Mouse (Mus musculus) G1E-ER4 (cell line): Measurements from ENCODE around the gene Tmem245. TPM values are rescaled to one million over a fixed set of nuclear protein-coding genes. Genes with fewer than 3 reads are reported as not detected.

ENCODE experiments used
- GATA1 ChIP-seq: IDR thresholded peaks from one replicate; pipeline ENCODE4 v1.8.0; 2012; ENCODE audit warnings: low read length, inconsistent platforms
- polyA plus RNA-seq: library from polyadenylated mRNA; stranded (reverse); fragments of >175 nt; gene quantifications from 2 replicates; pipeline ENCODE4 v1.2.3, GENCODE M21; 2012

The Tmem245 gene
- polyA plus RNA-seq, 1 experiment = 0.75 TPM

DNA sequence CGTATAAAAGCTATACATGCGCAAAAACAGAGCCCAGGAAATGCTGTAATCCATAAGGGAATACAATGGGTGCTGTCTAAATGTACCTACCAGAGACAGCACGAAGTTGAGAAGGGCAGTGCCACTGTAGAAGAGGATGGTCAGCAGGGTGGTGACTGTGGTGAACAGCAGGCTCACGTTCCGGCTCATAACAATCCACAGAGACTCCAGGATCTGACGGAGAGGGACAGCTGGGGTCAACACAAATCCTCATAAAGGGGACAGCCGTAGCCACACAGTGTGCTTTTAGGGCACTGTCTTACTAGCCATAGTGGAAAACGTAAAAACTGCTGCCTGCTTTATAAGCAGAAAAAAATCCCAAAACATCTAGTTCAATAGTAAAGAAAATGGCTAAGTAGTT, 48.0 kb downstream of the Tmem245 start:
- no peak for TF ChIP-seq GATA1

GRCm38 (mm10) chr4:56897511-56897910, 49.7 kb downstream of the Tmem245 start:
- no peak for TF ChIP-seq GATA1

DNA sequence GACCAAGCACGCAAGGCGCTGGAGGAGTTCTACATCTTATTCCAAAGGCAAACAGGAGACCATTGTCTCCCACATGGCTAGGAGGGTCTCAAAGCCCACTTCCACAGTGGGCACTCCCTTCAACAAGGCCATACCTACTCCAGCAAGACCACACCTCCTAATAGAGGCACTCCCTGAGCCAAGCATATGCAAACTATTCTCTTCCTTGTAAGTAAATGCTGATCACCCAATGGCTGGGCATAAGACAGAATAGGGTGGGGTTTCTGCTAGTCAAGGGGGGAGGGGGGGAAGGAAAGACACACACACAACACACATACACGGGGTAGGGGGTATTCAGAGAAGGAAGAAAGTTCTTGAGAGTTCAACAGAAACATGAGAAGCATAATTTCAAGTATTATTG, 53.0 kb downstream of the Tmem245 start:
- TF ChIP-seq GATA1 = no peak

DNA sequence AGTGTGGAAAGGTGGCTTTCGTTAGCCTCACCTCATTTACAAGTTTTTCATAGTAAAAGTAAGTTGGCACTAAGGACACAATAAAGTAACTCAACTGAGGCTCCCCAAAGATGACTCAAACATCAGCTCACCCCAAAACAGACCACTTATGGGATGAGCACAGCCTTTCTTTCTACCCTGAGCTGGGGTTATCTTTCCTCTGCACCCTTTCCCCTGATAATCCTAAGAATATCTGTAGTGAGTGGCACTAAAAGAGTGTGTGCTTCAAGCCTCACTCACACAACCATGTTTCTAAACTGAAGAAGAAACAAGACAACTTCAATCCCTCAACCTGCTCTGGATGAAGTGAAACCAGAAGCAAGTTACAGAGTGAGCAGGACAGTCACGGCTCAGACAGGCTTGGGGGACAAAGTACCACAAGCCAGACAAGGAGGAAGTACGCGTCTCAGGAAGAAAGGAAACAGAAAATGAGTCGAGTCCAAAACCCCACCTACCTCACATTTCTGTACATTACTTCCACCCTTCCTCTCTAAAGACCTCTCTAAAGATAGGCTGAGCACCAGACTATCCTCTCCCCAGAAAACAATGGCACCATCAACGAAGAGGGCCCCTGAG, 54.6 kb downstream of the Tmem245 start:
- no peak for TF ChIP-seq GATA1

- no peak for TF ChIP-seq GATA1
These were observed 58.8 kb downstream of the Tmem245 start for GRCm38 (mm10) chr4:56888483-56888882.

- TF ChIP-seq GATA1 = no peak
These were observed 60.8 kb downstream of the Tmem245 start for GRCm38 (mm10) chr4:56886286-56886979.

DNA sequence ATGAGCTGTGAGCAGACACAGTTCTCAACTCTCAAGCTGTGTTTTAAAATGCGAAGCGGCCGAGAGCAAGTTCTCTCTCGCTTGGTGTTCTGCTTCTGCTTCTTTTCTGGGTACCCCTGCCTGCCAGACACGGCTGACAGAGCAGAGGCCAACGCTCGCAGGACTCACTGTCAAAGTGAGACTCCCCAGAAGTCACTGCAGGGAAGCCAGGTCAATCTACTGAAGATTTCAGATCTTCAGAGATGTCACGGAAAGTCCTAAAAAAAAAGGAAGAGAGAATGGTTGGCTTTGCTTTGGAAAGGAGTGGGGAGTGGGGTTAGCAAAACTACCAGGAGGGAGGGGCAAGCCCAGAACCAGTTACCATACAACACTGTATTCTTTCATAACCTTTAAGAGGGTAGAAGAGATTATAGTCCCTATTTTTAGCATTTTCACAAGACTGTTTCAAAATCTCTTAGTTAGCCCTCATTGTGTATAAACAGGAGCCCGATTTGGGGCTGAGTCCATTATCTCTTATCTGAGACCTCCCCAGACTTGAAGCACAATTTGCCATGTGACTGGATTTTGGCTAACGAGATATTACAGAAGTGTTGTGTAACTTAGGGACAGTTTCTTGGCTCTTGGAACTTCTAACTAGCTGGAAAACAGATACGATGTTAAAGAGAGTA, 67.1 kb downstream of the Tmem245 start:
- no peak for TF ChIP-seq GATA1

GRCm38 (mm10) chr4:56878971-56879370, 68.3 kb downstream of the Tmem245 start:
- no peak for TF ChIP-seq GATA1

- no peak for TF ChIP-seq GATA1
These were observed 79.5 kb downstream of the Tmem245 start for GRCm38 (mm10) chr4:56867761-56868160.

GRCm38 (mm10) chr4:56865971-56866370, 81.3 kb downstream of the Tmem245 start:
- TF ChIP-seq GATA1 = no peak

GRCm38 (mm10) chr4:56865003-56865511, 82.2 kb downstream of the Tmem245 start, which contains the start of gene Ctnnal1:
Gene Ctnnal1, minus strand, starts transcription at chr4:56865188.
- TF ChIP-seq GATA1 = no peak

DNA sequence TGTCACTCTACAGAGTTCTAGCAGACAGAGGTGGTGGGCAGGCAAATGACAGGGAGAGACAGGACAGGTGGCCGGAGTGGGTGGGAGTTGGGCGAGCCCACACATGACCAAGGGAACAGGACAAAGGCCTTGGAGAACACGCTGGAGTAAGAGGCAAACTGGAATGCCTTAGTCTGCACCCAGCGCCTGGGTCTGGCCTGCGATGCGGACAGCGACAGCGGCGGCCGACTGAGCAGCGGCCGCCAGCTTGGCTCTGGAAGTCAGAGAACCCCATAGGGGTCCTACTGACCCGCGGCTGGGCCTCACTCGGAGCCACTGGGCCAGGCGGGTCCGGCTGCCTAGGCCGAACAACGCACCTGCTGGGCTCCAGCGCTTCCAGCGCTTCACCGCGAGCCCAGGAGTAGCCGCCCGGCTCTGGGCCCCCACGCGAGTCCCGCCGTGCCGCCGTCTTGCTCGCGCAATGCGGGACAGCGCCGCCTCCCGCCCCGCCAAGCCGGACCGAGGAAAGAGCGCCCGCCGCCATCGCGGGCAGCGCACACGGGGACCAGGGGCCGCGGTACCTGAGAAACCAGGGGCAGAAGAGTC, 82.7 kb downstream of the Tmem245 start:
- TF ChIP-seq GATA1 = no peak

DNA sequence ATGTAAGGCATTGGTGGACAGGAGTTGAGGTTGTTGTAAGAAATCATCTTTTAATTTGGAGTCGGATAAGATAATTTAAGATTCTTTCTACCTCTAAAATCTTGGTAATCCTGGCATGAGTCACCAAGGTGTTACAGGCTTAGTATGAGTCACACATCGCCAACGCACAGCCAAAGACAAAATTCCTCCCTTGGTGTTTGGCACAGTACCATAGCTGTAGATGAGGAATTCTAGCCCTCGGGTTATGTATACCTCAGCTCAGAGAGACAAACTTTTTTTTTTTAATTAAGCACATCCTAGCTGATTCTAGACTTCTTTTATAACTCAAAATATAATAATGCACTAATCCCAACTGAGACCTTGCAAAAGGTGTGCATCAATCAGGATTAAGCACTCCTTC, 83.2 kb downstream of the Tmem245 start:
- TF ChIP-seq GATA1 = no peak

GRCm38 (mm10) chr4:56861551-56861950, 85.7 kb downstream of the Tmem245 start:
- TF ChIP-seq GATA1 = peak; percentile 68

- TF ChIP-seq GATA1 = no peak
These were observed 88.5 kb downstream of the Tmem245 start for GRCm38 (mm10) chr4:56858733-56859132.

DNA sequence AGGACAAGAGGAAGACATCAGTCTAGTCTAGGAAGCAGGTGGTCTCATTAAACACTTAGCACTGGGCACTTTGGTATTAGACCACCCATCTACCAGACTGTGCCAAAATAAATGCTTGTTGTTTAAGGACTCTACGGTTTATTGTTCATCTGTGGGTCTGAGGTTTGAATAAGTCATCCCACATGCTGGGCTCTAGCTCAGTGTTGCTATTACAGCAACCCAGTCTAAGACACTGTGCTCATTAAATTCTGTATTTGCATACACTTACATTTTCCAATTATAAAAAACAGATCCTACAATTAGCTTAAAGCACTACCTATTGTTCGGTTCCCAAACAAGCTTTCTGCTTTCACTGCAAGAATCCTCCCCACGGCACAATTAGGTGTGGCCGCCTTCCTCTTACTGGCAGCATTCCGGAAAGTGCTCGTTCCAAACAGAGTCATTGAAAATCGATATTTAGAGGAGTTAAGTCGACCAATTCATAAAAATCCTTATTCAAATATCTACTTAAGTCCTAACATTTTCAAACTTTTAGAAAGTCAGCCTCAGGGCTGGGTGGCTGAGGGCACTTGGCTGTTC, 90.8 kb downstream of the Tmem245 start:
- TF ChIP-seq GATA1 = no peak
